Mouse (Mus musculus): ENCODE results near the gene Sbk1. TPM values are rescaled to one million over a fixed set of nuclear protein-coding genes. Genes with fewer than 3 reads are reported as not detected.

Sbk1 gene
- polyA plus RNA-seq (2015; fragmentation: Nextera tagmentation; extraction: Ambion mirVana): 17.7 and 19.7 TPM in 2 replicates

DNA sequence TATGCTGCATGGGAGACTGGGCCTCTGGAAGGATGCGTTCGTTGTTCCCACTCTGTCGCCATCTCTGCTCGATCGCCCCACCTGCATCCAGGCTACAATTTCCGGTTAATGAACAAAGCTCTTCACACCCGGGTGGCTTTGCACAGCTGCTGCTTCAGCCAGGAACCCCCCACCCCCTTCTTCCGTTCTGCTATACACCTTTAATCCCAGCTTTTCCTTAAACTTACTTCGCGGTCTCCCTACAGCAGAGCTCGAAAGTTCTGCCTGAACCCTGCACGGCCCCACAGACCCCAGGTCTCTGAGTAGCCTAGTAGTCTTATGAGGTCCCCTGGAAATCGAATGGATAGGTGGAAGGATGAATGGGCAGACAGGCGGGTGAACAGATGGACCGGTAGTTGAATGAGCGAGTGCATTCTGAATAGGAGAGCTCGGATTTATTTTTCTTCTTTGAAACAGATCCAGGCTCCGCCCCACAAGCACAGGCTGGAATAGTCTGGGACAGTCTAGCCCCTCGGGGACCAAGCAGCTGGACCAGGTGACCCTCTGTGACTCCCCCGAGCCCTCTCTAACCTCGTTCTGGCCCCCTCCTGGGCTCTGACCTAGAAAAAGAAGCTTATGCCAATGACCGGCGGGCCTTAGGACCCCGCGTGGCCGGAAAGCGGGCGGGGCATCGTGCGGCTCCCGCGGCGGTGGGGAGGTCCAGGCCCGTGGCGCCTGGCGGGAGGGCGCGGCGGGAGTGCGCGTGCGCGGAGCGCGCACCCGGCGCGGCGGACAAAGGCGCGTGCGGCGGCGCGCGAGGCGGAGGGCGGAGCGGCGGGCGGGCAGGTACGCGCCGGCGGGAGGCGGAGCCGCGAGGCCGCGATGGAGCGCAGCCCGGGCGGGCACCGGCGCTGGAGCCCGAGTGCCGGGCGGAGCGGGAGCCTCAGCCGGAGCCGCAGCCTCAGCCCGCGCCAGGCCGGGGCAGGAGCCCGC lies at the start of gene Sbk1:
Gene Sbk1, plus strand, starts transcription at position 908 of the 972 bp plus-strand sequence.
- ATAC-seq (replicated peaks; ENCODE audit: low FRiP score, low read depth) (peak; percentile 94), DNase-seq (ENCODE audit: low spot score) (peak; percentile 92)
- Histone ChIP-seq H3K4me3 (replicated peaks; ENCODE audit: low read depth, low read length) (peak within 1 kb of the TSS; percentile 86), H3K27me3 (ENCODE audit: insufficient read depth, low read length) (no peaks in the 10 kb centered on the region), H3K4me2 (ENCODE audit: low read length) (peak within 1 kb of the TSS; percentile 100), H3K9ac (ENCODE audit: low read depth, low read length) (peak within 1 kb of the TSS; percentile 86), H3K36me3 (ENCODE audit: insufficient read depth, low read length) (no peaks in the 10 kb centered on the region), H3K27ac (peak within 1 kb of the TSS; percentile 90), H3K4me1 (replicated peaks; ENCODE audit: insufficient read depth, low read length) (peaks cover 15% of the 10 kb centered on the region; the same call in 1 of the 2 replicates), H3K9me3 (replicated peaks; ENCODE audit: low read length) (no peaks in the 10 kb centered on the region)
- TF ChIP-seq CTCF (IDR thresholded peaks at IDR 0.05; ENCODE audit: low read depth): no peak
- under 1% methylated on average over 52 of the region's 85 CpGs for WGBS

- Histone ChIP-seq H3K9ac (ENCODE audit: low read depth, low read length) (no peak overlapping the region), H3K4me3 (replicated peaks; ENCODE audit: low read depth, low read length) (no peak overlapping the region), H3K36me3 (ENCODE audit: insufficient read depth, low read length) (no peaks in the 10 kb centered on the region), H3K9me3 (replicated peaks; ENCODE audit: low read length) (no peaks in the 10 kb centered on the region), H3K4me1 (replicated peaks; ENCODE audit: insufficient read depth, low read length) (no peaks in the 10 kb centered on the region), H3K4me2 (ENCODE audit: low read length) (no peak overlapping the region), H3K27me3 (ENCODE audit: insufficient read depth, low read length) (no peaks in the 10 kb centered on the region), H3K27ac (no peak overlapping the region)
- DNase-seq (ENCODE audit: low spot score) (peak; percentile 9), ATAC-seq (replicated peaks; ENCODE audit: low FRiP score, low read depth) (no peak)
- 31% methylated on average over 3 of the region's 3 CpGs for WGBS
- no peak for TF ChIP-seq CTCF (IDR thresholded peaks at IDR 0.05; ENCODE audit: low read depth)
Observed at GRCm38 (mm10) chr7:126222753-126223152, 49.7 kb upstream of the Sbk1 start.

DNA sequence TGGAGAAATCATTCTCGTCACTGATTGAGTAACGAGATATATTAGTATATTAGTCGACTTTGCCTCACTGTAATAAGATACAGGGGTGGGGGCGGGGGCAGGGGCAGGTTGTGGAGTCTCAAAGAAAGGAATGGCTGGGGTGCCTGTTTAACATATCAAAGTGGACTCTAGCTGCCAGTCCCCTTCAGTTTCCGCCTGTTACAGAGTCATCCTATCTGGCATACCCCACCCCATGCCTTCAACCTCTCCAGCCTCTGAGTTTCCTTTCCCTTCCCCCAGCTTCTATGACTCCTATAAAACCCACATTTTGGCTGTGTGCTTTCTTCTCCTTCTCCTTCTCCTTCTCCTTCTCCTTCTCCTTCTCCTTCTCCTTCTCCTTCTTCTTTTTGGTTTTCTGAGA lies 46.3 kb upstream of the Sbk1 start:
- no peak overlapping the region for H3K4me2 ChIP-seq (ENCODE audit: low read length)

DNA sequence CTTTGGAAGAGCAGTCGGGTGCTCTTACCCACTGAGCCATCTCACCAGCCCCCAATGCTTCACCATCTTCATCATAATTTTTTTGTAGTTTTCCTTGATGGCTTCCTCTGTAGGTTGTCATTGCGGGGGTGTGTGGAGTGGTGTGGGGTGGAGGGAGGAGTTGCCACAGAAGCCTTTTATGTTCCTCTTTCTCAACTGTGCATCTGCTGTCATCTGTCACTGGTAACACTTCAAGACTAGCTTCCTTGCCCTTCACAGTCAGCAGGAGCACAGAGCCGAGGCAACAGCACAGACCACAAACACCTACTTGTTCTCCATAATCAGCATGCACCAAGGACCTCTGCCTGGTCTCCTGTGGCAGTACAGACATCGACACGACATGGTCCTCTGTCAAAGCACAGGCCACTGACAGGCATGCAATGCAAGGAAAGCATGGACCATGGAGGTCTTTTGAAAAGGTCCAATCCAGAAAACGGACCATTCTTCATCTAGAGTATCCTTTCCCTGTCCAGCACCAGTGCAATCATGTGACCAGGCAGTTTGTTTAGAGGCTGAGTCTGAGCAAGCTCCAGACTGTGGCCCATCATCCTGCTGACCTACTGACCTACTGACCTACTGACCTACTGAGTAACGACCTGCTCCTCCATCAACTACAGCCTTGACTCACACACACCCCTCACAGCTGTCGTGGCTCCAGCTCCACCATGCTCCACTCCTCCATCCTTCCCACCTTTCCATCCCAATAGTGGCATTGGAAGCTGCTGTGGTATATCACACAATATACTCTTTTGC lies 41.9 kb upstream of the Sbk1 start:
- H3K27ac ChIP-seq: no peak overlapping the region
- no peak overlapping the region for H3K4me3 ChIP-seq (replicated peaks; ENCODE audit: low read depth, low read length)
- DNase-seq (ENCODE audit: low spot score) (no peak), ATAC-seq (replicated peaks; ENCODE audit: low FRiP score, low read depth) (no peak)
- no peaks in the 10 kb centered on the region for H3K9me3 ChIP-seq (replicated peaks; ENCODE audit: low read length)
- no peak for TF ChIP-seq CTCF (IDR thresholded peaks at IDR 0.05; ENCODE audit: low read depth)
- H3K36me3 ChIP-seq (ENCODE audit: insufficient read depth, low read length): no peaks in the 10 kb centered on the region
- no peak overlapping the region for H3K9ac ChIP-seq (ENCODE audit: low read depth, low read length)
- WGBS: 55% methylated on average over 8 of the region's 8 CpGs
- no peaks in the 10 kb centered on the region for H3K27me3 ChIP-seq (ENCODE audit: insufficient read depth, low read length)
- no peaks in the 10 kb centered on the region for H3K4me1 ChIP-seq (replicated peaks; ENCODE audit: insufficient read depth, low read length)
- H3K4me2 ChIP-seq (ENCODE audit: low read length): no peak overlapping the region

More for the DNA sequence above, 46.3 kb upstream of the Sbk1 start:
- Histone ChIP-seq H3K27me3 (ENCODE audit: insufficient read depth, low read length) (no peaks in the 10 kb centered on the region), H3K4me1 (replicated peaks; ENCODE audit: insufficient read depth, low read length) (no peaks in the 10 kb centered on the region), H3K36me3 (ENCODE audit: insufficient read depth, low read length) (no peaks in the 10 kb centered on the region), H3K4me3 (replicated peaks; ENCODE audit: low read depth, low read length) (no peak overlapping the region), H3K9ac (ENCODE audit: low read depth, low read length) (no peak overlapping the region), H3K9me3 (replicated peaks; ENCODE audit: low read length) (no peaks in the 10 kb centered on the region), H3K27ac (no peak overlapping the region)
- DNase-seq (ENCODE audit: low spot score) (no peak), ATAC-seq (replicated peaks; ENCODE audit: low FRiP score, low read depth) (no peak)
- WGBS: 25% methylated on average over 5 of the region's 5 CpGs
- TF ChIP-seq CTCF (IDR thresholded peaks at IDR 0.05; ENCODE audit: low read depth): no peak

DNA sequence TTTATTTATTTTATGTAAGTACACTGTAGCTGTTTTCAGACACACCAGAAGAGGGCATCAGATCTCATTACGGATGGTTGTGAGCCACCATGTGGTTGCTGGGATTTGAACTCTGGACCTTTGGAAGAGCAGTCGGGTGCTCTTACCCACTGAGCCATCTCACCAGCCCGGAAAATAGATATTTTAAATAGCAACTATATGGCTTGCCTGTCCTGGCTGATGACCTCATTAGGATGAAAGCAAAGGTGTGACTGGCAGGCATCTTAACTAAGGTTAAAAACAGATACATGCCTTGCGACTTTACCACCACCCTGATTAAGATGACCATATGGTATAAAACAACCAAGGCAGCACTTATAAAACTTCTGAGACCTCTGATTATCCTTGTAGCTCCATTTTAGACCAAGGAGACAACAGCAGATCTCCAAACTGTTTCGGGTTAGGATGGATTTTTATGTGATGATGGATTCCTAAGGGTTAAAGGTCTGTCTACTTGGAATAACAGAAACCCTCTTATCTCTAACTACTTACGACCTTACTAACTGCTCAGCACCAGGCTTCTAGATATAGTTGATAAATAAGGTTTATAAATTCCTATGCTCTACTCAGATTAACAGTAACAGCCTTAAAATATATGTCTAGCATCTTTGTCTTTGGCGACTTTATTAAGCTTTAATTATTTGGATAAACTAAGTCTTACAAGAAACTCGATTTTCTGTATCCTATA lies 39.9 kb upstream of the Sbk1 start:
- H3K36me3 ChIP-seq (ENCODE audit: insufficient read depth, low read length): no peaks in the 10 kb centered on the region
- DNase-seq (ENCODE audit: low spot score) (no peak), ATAC-seq (replicated peaks; ENCODE audit: low FRiP score, low read depth) (no peak)
- H3K4me1 ChIP-seq (replicated peaks; ENCODE audit: insufficient read depth, low read length): no peaks in the 10 kb centered on the region
- no peaks in the 10 kb centered on the region for H3K27me3 ChIP-seq (ENCODE audit: insufficient read depth, low read length)
- H3K9me3 ChIP-seq (replicated peaks; ENCODE audit: low read length): no peaks in the 10 kb centered on the region
- H3K4me3 ChIP-seq (replicated peaks; ENCODE audit: low read depth, low read length): no peak overlapping the region
- no peak overlapping the region for H3K4me2 ChIP-seq (ENCODE audit: low read length)
- no peak overlapping the region for H3K9ac ChIP-seq (ENCODE audit: low read depth, low read length)
- no peak overlapping the region for H3K27ac ChIP-seq
- TF ChIP-seq CTCF (IDR thresholded peaks at IDR 0.05; ENCODE audit: low read depth): no peak
- 67% methylated on average over 7 of the region's 8 CpGs for WGBS

GRCm38 (mm10) chr7:126234611-126235010 lies 37.8 kb upstream of the Sbk1 start:
- WGBS: 81% methylated on average over 3 of the region's 3 CpGs
- no peaks in the 10 kb centered on the region for H3K4me1 ChIP-seq (replicated peaks; ENCODE audit: insufficient read depth, low read length)
- no peaks in the 10 kb centered on the region for H3K27me3 ChIP-seq (ENCODE audit: insufficient read depth, low read length)
- no peak overlapping the region for H3K27ac ChIP-seq
- TF ChIP-seq CTCF (IDR thresholded peaks at IDR 0.05; ENCODE audit: low read depth): no peak
- H3K9ac ChIP-seq (ENCODE audit: low read depth, low read length): no peak overlapping the region
- H3K36me3 ChIP-seq (ENCODE audit: insufficient read depth, low read length): no peaks in the 10 kb centered on the region
- no peaks in the 10 kb centered on the region for H3K9me3 ChIP-seq (replicated peaks; ENCODE audit: low read length)
- H3K4me2 ChIP-seq (ENCODE audit: low read length): no peak overlapping the region
- no peak for DNase-seq (ENCODE audit: low spot score)
- H3K4me3 ChIP-seq (replicated peaks; ENCODE audit: low read depth, low read length): no peak overlapping the region
- ATAC-seq (replicated peaks; ENCODE audit: low FRiP score, low read depth): no peak
